ENCODE assay signal across 8 mouse cellular contexts in genomic region chr13:68581086-68581740, GRCm38 (mm10). TPM values are rescaled to one million over a fixed set of nuclear protein-coding genes. Genes with fewer than 3 reads are reported as not detected.
A peak's percentile ranks its signal among the peaks of the same experiment; 100 is the strongest.
DNase-seq lines count a peak whose midpoint lies in the region; ATAC-seq and TF ChIP-seq lines count a peak whose summit lies in the region.

No protein-coding gene starts in this region.

- TF ChIP-seq EP300 in CH12.LX (IDR thresholded peaks at IDR 0.05; ENCODE audit: low read length), result no peak

- DNase-seq in heart, adult 8-10 months (ENCODE audit: low spot score), result no peak
- peak; percentile 37 for DNase-seq in CH12.LX (ENCODE audit: extremely low read depth)
- no peak for DNase-seq in forebrain, embryonic 11.5 days (ENCODE audit: low spot score)
- no peak for DNase-seq in frontal cortex, postnatal 14 days (ENCODE audit: low spot score in 2 of 2)
- DNase-seq in left cerebral cortex, adult 9 months (ENCODE audit: low spot score in 2 of 2), result no peak
- DNase-seq in gastrocnemius, adult 18-20 months (ENCODE audit: low spot score), result no peak

- H3K79me2 ChIP-seq in CH12.LX (replicated peaks; ENCODE audit: control insufficient read depth, extremely low read depth, insufficient read depth, poor library complexity, severe bottlenecking), result peaks cover 38% of the 10 kb centered on the region

- dilution Hi-C loops in CH12.LX (cut with MboI; ENCODE audit: extremely low pct_ligation_motif_present, extremely low pct_unique_long_range_greater_than_20kb, low sequenced_read_pairs), result no loop called here

- peaks cover 36% of the 10 kb centered on the region for H3K36me3 ChIP-seq in heart, embryonic 15.5 days
- peaks cover 52 to 69% of the 10 kb centered on the region in 2 experiments for H3K36me3 ChIP-seq in CH12.LX (replicated peaks in 1 of 2; ENCODE audit: control insufficient read depth in 1 of 2, insufficient read depth in 1 of 2, low read length in 1 of 2)
- peaks cover 6% of the 10 kb centered on the region; the same call in 1 of the 2 replicates for H3K36me3 ChIP-seq in forebrain, embryonic 11.5 days (ENCODE audit: control insufficient read depth, insufficient read depth, low read length)
- H3K36me3 ChIP-seq in liver, embryonic 15.5 days (replicated peaks), result peaks cover 48% of the 10 kb centered on the region

- no peak for ATAC-seq in heart, embryonic 15.5 days (replicated peaks; ENCODE audit: insufficient number of reproducible peaks, insufficient read depth, low FRiP score, low read depth)
- ATAC-seq in forebrain, embryonic 11.5 days (replicated peaks; ENCODE audit: low FRiP score), result no peak
- ATAC-seq in liver, embryonic 15.5 days (ENCODE audit: insufficient read depth), result no peak

- peak in 1 of 2 experiments; percentile 29; a peak in 2 of 4 replicates for TF ChIP-seq CTCF in CH12.LX (conservative IDR thresholded peaks at IDR 0.05 in 1 of 2, IDR thresholded peaks at IDR 0.05 in 1 of 2; ENCODE audit: low read depth in 2 of 2, low read length in 2 of 2)

- H3K4me3 ChIP-seq in heart, embryonic 15.5 days, result peak overlapping the region; percentile 98
- H3K4me3 ChIP-seq in CH12.LX (replicated peaks in 1 of 3; ENCODE audit: low read depth in 2 of 3, low read length in 2 of 3, poor library complexity in 1 of 3), result peak overlapping the region; percentile 65 to 95 (median 90)
- peak overlapping the region; percentile 78 for H3K4me3 ChIP-seq in forebrain, embryonic 11.5 days (ENCODE audit: low read depth, low read length)
- H3K4me3 ChIP-seq in liver, embryonic 15.5 days (replicated peaks), result peak overlapping the region; percentile 81

- no peak for TF ChIP-seq POLR2A in CH12.LX (IDR thresholded peaks at IDR 0.05; ENCODE audit: low read depth, low read length)

- in situ Hi-C loops in CH12.LX (cut with MboI; ENCODE audit: low pct_ligation_motif_present, low pct_unique_long_range_greater_than_20kb, low sequenced_read_pairs), result loop anchor here (10.0 to 25.0 kb wide), 2 partner anchors 874 to 1231 kb away; partner anchors contain the start of gene Med10

- H3K9ac ChIP-seq in heart, embryonic 15.5 days, result peak overlapping the region; percentile 89
- peak overlapping the region; percentile 78 for H3K9ac ChIP-seq in CH12.LX (ENCODE audit: insufficient read depth, low read depth)
- H3K9ac ChIP-seq in forebrain, embryonic 11.5 days (ENCODE audit: low read length), result peak overlapping the region; percentile 79
- peak overlapping the region; percentile 65 for H3K9ac ChIP-seq in liver, embryonic 15.5 days

- peak overlapping the region; percentile 87 for H3K27ac ChIP-seq in heart, embryonic 15.5 days
- no peak overlapping the region for H3K27ac ChIP-seq in CH12.LX (ENCODE audit: insufficient read depth, low read depth)
- no peak overlapping the region; the same call in 1 of the 2 replicates for H3K27ac ChIP-seq in forebrain, embryonic 11.5 days (ENCODE audit: low read depth, low read length)
- peak overlapping the region; percentile 70 for H3K27ac ChIP-seq in liver, embryonic 15.5 days (replicated peaks)

- peak overlapping the region; percentile 89 for H3K4me2 ChIP-seq in heart, embryonic 15.5 days
- peak overlapping the region; percentile 51 for H3K4me2 ChIP-seq in CH12.LX (ENCODE audit: insufficient read depth, low read depth, poor library complexity, severe bottlenecking)
- H3K4me2 ChIP-seq in forebrain, embryonic 11.5 days (ENCODE audit: low read depth, low read length, severe bottlenecking), result peak overlapping the region; percentile 54
- H3K4me2 ChIP-seq in liver, embryonic 15.5 days, result peak overlapping the region; percentile 86

- no peak for TF ChIP-seq RAD21 in CH12.LX (IDR thresholded peaks at IDR 0.05; ENCODE audit: low read depth, low read length)

- H3K27me3 ChIP-seq in heart, embryonic 15.5 days, result no peaks in the 10 kb centered on the region
- no peaks in the 10 kb centered on the region for H3K27me3 ChIP-seq in CH12.LX (replicated peaks)
- no peaks in the 10 kb centered on the region for H3K27me3 ChIP-seq in forebrain, embryonic 11.5 days (ENCODE audit: control insufficient read depth, insufficient read depth, low read length)
- no peaks in the 10 kb centered on the region for H3K27me3 ChIP-seq in liver, embryonic 15.5 days

- WGBS in heart, embryonic 15.5 days, result 26% methylated on average over 14 of the region's 14 CpGs
- 28% methylated on average over 14 of the region's 14 CpGs for WGBS in forebrain, embryonic 11.5 days
- WGBS in liver, embryonic 15.5 days (ENCODE audit: insufficient replicate concordance), result 17% methylated on average over 14 of the region's 14 CpGs

- H3K4me1 ChIP-seq in heart, embryonic 15.5 days (replicated peaks), result peaks cover 9% of the 10 kb centered on the region
- H3K4me1 ChIP-seq in CH12.LX (ENCODE audit: control insufficient read depth in 1 of 2, insufficient read depth in 2 of 2), result peaks cover 3 to 38% of the 10 kb centered on the region in 2 experiments; a peak in 3 of 4 replicates
- H3K4me1 ChIP-seq in forebrain, embryonic 11.5 days (replicated peaks; ENCODE audit: control insufficient read depth, insufficient read depth, low read length), result peaks cover 4% of the 10 kb centered on the region; the same call in 1 of the 2 replicates
- peaks cover 21% of the 10 kb centered on the region for H3K4me1 ChIP-seq in liver, embryonic 15.5 days (replicated peaks)

- no peaks in the 10 kb centered on the region for H3K9me3 ChIP-seq in heart, embryonic 15.5 days (replicated peaks)
- no peaks in the 10 kb centered on the region for H3K9me3 ChIP-seq in CH12.LX (replicated peaks; ENCODE audit: low read length)
- H3K9me3 ChIP-seq in forebrain, embryonic 11.5 days (ENCODE audit: control insufficient read depth, low read length), result no peaks in the 10 kb centered on the region
- H3K9me3 ChIP-seq in liver, embryonic 15.5 days (replicated peaks), result no peaks in the 10 kb centered on the region

TF ChIP-seq in CH12.LX, 34 proteins besides CTCF, POLR2A, EP300 and RAD21:
- TF ChIP-seq TBP (conservative IDR thresholded peaks at IDR 0.05; ENCODE audit: low read depth, low read length) (0 out of 2 replicates have a peak, but pooled peaks have one; percentile 11), SIN3A (IDR thresholded peaks at IDR 0.05; ENCODE audit: low read length) (no peak)
TF ChIP-seq in CH12.LX: peak in this region for 1.

RNA-seq across cellular contexts. Expression of gene Mtrr, which starts 0.7 kb away (rescaled TPM):
- polyA plus RNA-seq in heart, embryonic 15.5 days (2015; fragmentation: Nextera tagmentation; extraction: Ambion mirVana), result 17.7 and 20.0 TPM in 2 replicates
- 10 to 100 TPM; 16.5 to 20.1 (median 17.2) TPM for total RNA-seq in heart, adult 8-10 months (2022)
- total RNA-seq in CH12.LX (2012; rRNA removed), result 35.1 and 43.7 TPM in 2 replicates
- 39.4 and 42.1 TPM in 2 replicates for total RNA-seq in CH12.LX (2014; rRNA removed)
- 40.2 and 45.9 TPM in 2 replicates for polyA plus RNA-seq in CH12.LX (2012; ENCODE audit: insufficient read length, low read depth)
- polyA plus RNA-seq in forebrain, embryonic 11.5 days (2014; fragmentation: Nextera tagmentation; extraction: Ambion mirVana), result 21.6 and 22.3 TPM in 2 replicates
- 9.1 and 9.4 TPM in 2 replicates for polyA plus RNA-seq in liver, embryonic 15.5 days (2015; fragmentation: Nextera tagmentation; extraction: Ambion mirVana)
- total RNA-seq in gastrocnemius, adult 18-20 months (2021), result 10 to 100 TPM; 25.8 to 28.2 TPM

RNA-seq across cellular contexts. Expression of gene Fastkd3, which starts 0.8 kb away (rescaled TPM):
- polyA plus RNA-seq in heart, embryonic 15.5 days (2015; fragmentation: Nextera tagmentation; extraction: Ambion mirVana), result 16.7 and 20.5 TPM in 2 replicates
- total RNA-seq in heart, adult 8-10 months (2022), result 10 to 100 TPM in 1 of 4 experiments, 1 to 10 TPM in 3; 8.7 to 13.0 (median 9.3) TPM
- total RNA-seq in CH12.LX (2012; rRNA removed) (17.8 and 25.1 TPM in 2 replicates), CH12.LX (2014; rRNA removed) (46.6 and 48.3 TPM in 2 replicates)
- polyA plus RNA-seq in CH12.LX (2012; ENCODE audit: insufficient read length, low read depth), result 34.1 and 37.6 TPM in 2 replicates
- polyA plus RNA-seq in forebrain, embryonic 11.5 days (2014; fragmentation: Nextera tagmentation; extraction: Ambion mirVana), result 43.4 and 46.6 TPM in 2 replicates
- 12.4 and 12.5 TPM in 2 replicates for polyA plus RNA-seq in liver, embryonic 15.5 days (2015; fragmentation: Nextera tagmentation; extraction: Ambion mirVana)
- total RNA-seq in gastrocnemius, adult 18-20 months (2021), result 10 to 100 TPM in 1 of 2 experiments, 1 to 10 TPM in 1; 7.3 to 13.3 TPM

RNA-seq across cellular contexts. Expression of gene 1700001L19Rik, which starts 16.0 kb away (rescaled TPM):
- 0.21 and 0.74 TPM in 2 replicates for polyA plus RNA-seq in heart, embryonic 15.5 days (2015; fragmentation: Nextera tagmentation; extraction: Ambion mirVana)
- under 1 TPM in 1 of 4 experiments, not detected in 3; 0.37 TPM for total RNA-seq in heart, adult 8-10 months (2022)
- total RNA-seq in CH12.LX (2012; rRNA removed), result not detected in 2 replicates
- total RNA-seq in CH12.LX (2014; rRNA removed), result not detected in 2 replicates
- not detected in 2 replicates for polyA plus RNA-seq in CH12.LX (2012; ENCODE audit: insufficient read length, low read depth)
- 0.93 and 1.1 TPM in 2 replicates for polyA plus RNA-seq in forebrain, embryonic 11.5 days (2014; fragmentation: Nextera tagmentation; extraction: Ambion mirVana)
- not detected in 2 replicates for polyA plus RNA-seq in liver, embryonic 15.5 days (2015; fragmentation: Nextera tagmentation; extraction: Ambion mirVana)
- total RNA-seq in gastrocnemius, adult 18-20 months (2021), result not detected

Comparison
In these comparisons a context has a peak if more than half of its experiments do, and no peak if none do; other contexts are left out.
1. H3K27ac ChIP-seq: peak in heart, embryonic 15.5 days (single experiment) and liver, embryonic 15.5 days (single experiment); none in CH12.LX (single experiment) and forebrain, embryonic 11.5 days (single experiment).
2. Peak in every context shown above with its lines, with median percentiles within 50 percentile points of each other: H3K4me2 ChIP-seq, H3K4me3 ChIP-seq and H3K9ac ChIP-seq.